Mouse (Mus musculus): ENCODE results near the gene Rem2. TPM values are rescaled to one million over a fixed set of nuclear protein-coding genes. Genes with fewer than 3 reads are reported as not detected.

Gene Rem2
- polyA plus RNA-seq, 1 experiment from 2014 or later, result 6.9 TPM

DNA sequence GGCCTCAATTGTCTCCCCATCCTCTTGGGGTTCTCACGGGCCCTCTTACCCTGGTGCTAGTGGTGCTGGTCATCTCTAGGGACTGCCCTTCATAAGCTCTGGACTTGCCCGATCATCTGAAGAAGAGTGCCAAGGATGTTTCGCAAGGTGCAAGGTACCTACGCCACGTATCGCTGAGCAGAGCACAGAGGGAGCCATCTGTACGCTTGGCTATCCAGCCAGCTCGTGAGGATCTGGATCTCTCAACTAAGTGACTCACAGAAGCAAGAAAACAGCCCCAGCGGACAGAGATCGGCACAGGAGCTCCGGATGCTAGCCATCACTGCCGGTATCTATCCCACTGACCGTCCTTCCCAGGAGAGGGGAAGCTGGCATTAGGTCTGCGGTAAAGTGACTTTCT, 20.8 kb downstream of the Rem2 start:
- Histone ChIP-seq H3K9ac (ENCODE audit: low read depth, low read length) (no peak overlapping the region), H3K27me3 (ENCODE audit: control insufficient read depth, insufficient read depth, low read length) (no peaks in the 10 kb centered on the region), H3K27ac (ENCODE audit: low read depth, low read length) (no peak overlapping the region), H3K36me3 (ENCODE audit: control insufficient read depth, insufficient read depth, low read length) (no peaks in the 10 kb centered on the region), H3K4me2 (replicated peaks; ENCODE audit: low read depth, low read length) (no peak overlapping the region), H3K9me3 (ENCODE audit: control insufficient read depth, low read length) (0 out of 2 replicates have a peak, but pooled peaks cover 5% of the 10 kb centered on the region), H3K4me1 (ENCODE audit: control insufficient read depth, insufficient read depth, low read length) (no peaks in the 10 kb centered on the region), H3K4me3 (ENCODE audit: low read length) (no peak overlapping the region)
- WGBS, result 88% methylated on average over 14 of the region's 14 CpGs
- ATAC-seq (ENCODE audit: low FRiP score, low TSS enrichment), result no peak

DNA sequence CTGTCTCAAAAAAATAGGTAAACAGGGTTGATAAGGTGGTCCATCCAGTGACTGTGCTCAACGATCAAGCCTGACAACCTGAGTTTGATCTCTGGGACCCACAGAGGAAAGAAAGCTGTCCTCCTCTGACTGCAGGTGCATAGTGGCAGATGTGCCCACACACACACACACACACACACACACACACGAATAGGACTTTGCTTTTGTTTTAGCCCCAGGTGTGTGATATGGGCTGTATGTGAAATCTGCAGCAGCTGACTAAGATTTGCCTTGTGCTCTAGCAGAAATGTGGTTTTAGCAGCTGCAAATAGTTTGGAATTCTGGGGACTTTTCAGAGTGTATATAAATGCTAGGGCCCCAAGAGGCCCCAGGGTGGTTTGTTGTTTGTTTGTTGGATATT, 23.4 kb downstream of the Rem2 start:
- 83% methylated on average over 2 of the region's 2 CpGs for WGBS
- H3K9me3 ChIP-seq (ENCODE audit: control insufficient read depth, low read length), result 0 out of 2 replicates have a peak, but pooled peaks cover 5% of the 10 kb centered on the region
- no peaks in the 10 kb centered on the region for H3K4me1 ChIP-seq (ENCODE audit: control insufficient read depth, insufficient read depth, low read length)
- no peak overlapping the region for H3K4me2 ChIP-seq (replicated peaks; ENCODE audit: low read depth, low read length)
- H3K4me3 ChIP-seq (ENCODE audit: low read length), result no peak overlapping the region
- no peak overlapping the region for H3K27ac ChIP-seq (ENCODE audit: low read depth, low read length)
- no peak for ATAC-seq (ENCODE audit: low FRiP score, low TSS enrichment)
- no peaks in the 10 kb centered on the region for H3K27me3 ChIP-seq (ENCODE audit: control insufficient read depth, insufficient read depth, low read length)
- no peak overlapping the region for H3K9ac ChIP-seq (ENCODE audit: low read depth, low read length)
- H3K36me3 ChIP-seq (ENCODE audit: control insufficient read depth, insufficient read depth, low read length), result no peaks in the 10 kb centered on the region

DNA sequence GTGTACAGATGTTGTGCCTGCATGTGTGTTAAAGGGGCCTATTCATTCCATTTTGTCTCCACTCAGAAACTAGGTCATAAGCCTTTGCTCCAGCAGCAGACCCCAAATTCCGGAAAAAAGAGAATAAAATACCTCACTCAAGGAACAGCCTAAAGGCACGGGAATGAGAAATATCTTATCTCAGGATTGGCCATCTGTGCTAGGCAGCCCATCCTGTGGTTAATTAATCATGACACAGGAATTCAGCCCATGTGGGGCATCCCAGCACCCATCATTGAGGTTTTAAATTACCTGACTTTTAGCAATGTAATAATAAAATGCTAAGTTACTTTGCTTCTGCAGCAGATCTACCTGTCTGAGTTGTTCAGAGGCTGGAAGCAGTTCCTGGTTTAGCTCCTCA, 25.5 kb downstream of the Rem2 start:
- Histone ChIP-seq H3K9ac (ENCODE audit: low read depth, low read length) (no peak overlapping the region), H3K4me1 (ENCODE audit: control insufficient read depth, insufficient read depth, low read length) (no peaks in the 10 kb centered on the region), H3K36me3 (ENCODE audit: control insufficient read depth, insufficient read depth, low read length) (peaks cover 8% of the 10 kb centered on the region; the same call in 1 of the 2 replicates), H3K9me3 (ENCODE audit: control insufficient read depth, low read length) (0 out of 2 replicates have a peak, but pooled peaks cover 5% of the 10 kb centered on the region), H3K4me2 (replicated peaks; ENCODE audit: low read depth, low read length) (no peak overlapping the region), H3K27me3 (ENCODE audit: control insufficient read depth, insufficient read depth, low read length) (no peaks in the 10 kb centered on the region), H3K27ac (ENCODE audit: low read depth, low read length) (no peak overlapping the region), H3K4me3 (ENCODE audit: low read length) (no peak overlapping the region)
- no peak for ATAC-seq (ENCODE audit: low FRiP score, low TSS enrichment)
- 75% methylated on average over 2 of the region's 2 CpGs for WGBS

DNA sequence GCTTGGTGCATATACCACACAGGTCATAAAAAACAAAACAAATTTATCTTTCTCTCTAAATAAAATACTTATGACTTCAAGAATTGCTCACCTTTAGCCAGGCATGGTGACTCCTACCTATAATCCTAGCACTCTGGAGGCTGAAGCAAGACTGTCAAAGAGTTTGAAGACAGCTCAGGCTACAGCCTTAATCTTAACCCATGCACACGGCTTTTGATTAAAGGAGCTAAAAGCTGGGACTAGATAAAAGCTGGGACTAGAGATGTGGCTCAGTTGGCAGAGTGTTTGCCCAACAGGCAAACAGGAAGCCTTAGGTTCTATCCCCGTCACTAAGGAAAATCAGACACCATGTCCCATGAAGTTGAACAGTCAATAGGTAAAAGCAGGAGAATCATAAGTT, 27.2 kb downstream of the Rem2 start:
- Histone ChIP-seq H3K27ac (ENCODE audit: low read depth, low read length) (no peak overlapping the region), H3K4me1 (ENCODE audit: control insufficient read depth, insufficient read depth, low read length) (no peaks in the 10 kb centered on the region), H3K36me3 (ENCODE audit: control insufficient read depth, insufficient read depth, low read length) (peaks cover 25% of the 10 kb centered on the region), H3K4me2 (replicated peaks; ENCODE audit: low read depth, low read length) (no peak overlapping the region), H3K9ac (ENCODE audit: low read depth, low read length) (no peak overlapping the region), H3K9me3 (ENCODE audit: control insufficient read depth, low read length) (0 out of 2 replicates have a peak, but pooled peaks cover 5% of the 10 kb centered on the region), H3K4me3 (ENCODE audit: low read length) (no peak overlapping the region), H3K27me3 (ENCODE audit: control insufficient read depth, insufficient read depth, low read length) (no peaks in the 10 kb centered on the region)
- ATAC-seq (ENCODE audit: low FRiP score, low TSS enrichment), result no peak
- 88% methylated on average over 2 of the region's 2 CpGs for WGBS

DNA sequence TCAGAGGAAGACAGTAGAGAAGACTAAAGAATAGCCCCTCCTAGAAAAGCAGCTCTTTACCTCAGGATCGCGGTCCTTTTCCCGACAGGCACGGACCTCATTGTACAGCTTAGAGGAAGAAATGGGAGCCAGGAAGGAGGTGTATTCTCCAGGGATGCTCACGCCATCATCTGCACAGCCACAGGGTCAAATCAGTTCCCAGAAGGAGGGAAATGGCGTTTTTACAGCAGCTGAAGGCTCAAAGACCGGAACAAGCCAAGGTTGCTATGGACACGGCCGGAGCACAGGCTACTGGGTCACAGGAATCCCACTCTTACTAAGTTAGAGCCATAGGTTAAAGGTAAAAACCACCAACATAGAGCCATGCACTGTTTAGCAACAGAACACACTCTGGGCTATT, 33.9 kb downstream of the Rem2 start:
- peaks cover 6% of the 10 kb centered on the region; the same call in 1 of the 2 replicates for H3K9me3 ChIP-seq (ENCODE audit: control insufficient read depth, low read length)
- no peaks in the 10 kb centered on the region for H3K4me1 ChIP-seq (ENCODE audit: control insufficient read depth, insufficient read depth, low read length)
- 88% methylated on average over 9 of the region's 9 CpGs for WGBS
- H3K36me3 ChIP-seq (ENCODE audit: control insufficient read depth, insufficient read depth, low read length), result peaks cover 91% of the 10 kb centered on the region
- ATAC-seq (ENCODE audit: low FRiP score, low TSS enrichment), result no peak
- H3K27me3 ChIP-seq (ENCODE audit: control insufficient read depth, insufficient read depth, low read length), result no peaks in the 10 kb centered on the region
- no peak overlapping the region for H3K9ac ChIP-seq (ENCODE audit: low read depth, low read length)
- H3K4me2 ChIP-seq (replicated peaks; ENCODE audit: low read depth, low read length), result no peak overlapping the region
- H3K27ac ChIP-seq (ENCODE audit: low read depth, low read length), result no peak overlapping the region
- no peak overlapping the region for H3K4me3 ChIP-seq (ENCODE audit: low read length)

DNA sequence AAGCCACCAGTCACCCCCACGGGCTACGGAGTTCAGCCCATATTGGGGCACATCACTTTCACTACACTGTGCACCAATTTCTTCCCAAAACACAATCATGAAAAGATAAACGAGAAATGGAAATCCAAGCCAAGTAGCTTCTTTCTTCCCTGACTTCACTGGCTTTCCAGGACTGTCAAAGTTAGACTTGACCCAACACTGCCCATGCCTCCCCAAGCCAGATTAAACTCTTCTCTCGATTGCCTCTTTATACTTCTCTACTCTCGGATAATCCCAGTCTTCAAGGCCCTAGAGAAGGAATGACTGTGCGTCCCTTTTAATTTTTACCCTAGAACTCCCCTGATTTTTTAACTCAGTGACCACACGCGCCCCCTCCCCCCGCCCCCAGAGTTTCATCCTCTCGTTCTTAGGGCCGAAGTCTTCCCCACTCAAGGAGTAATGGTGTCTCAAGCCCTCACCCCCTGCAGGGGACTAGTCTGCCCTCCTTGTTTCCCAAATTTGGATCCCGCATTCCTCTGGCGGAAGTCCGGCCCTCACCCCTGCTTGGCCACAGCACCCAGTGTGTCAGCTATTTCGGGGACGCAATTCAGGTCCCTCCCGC, 40.9 kb downstream of the Rem2 start:
- Histone ChIP-seq H3K4me3 (ENCODE audit: low read length) (peak overlapping the region; percentile 59), H3K9ac (ENCODE audit: low read depth, low read length) (peak overlapping the region; percentile 69), H3K9me3 (ENCODE audit: control insufficient read depth, low read length) (peaks cover 6% of the 10 kb centered on the region; the same call in 1 of the 2 replicates), H3K4me2 (replicated peaks; ENCODE audit: low read depth, low read length) (peak overlapping the region; percentile 71), H3K27me3 (ENCODE audit: control insufficient read depth, insufficient read depth, low read length) (no peaks in the 10 kb centered on the region), H3K36me3 (ENCODE audit: control insufficient read depth, insufficient read depth, low read length) (peaks cover 36% of the 10 kb centered on the region), H3K4me1 (ENCODE audit: control insufficient read depth, insufficient read depth, low read length) (peaks cover 10% of the 10 kb centered on the region; the same call in 1 of the 2 replicates), H3K27ac (ENCODE audit: low read depth, low read length) (peak overlapping the region; percentile 6; the same call in 1 of the 2 replicates)
- peak; percentile 68 for ATAC-seq (ENCODE audit: low FRiP score, low TSS enrichment)
- 3% methylated on average over 17 of the region's 17 CpGs for WGBS

DNA sequence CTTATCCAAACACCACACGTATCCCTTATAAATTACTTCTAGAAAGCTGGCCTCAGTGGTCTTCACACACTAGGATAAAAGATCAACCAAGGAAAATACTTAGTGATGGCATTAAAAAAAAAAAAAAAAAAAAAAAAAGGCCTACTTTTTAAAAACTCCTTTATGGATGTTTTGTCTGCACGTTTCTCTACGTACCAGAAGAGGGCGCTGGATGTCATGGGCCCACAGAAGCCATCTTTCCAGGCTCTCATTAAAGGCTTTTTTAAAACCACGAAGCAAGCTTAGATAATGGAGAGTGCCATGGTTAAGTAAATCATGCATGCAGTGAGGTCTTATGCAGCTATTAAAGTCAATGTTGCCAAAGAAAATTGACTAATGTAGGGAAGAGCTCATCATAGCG, 47.7 kb downstream of the Rem2 start:
- ATAC-seq (ENCODE audit: low FRiP score, low TSS enrichment), result no peak
- Histone ChIP-seq H3K4me3 (ENCODE audit: low read length) (no peak overlapping the region), H3K36me3 (ENCODE audit: control insufficient read depth, insufficient read depth, low read length) (no peaks in the 10 kb centered on the region), H3K9me3 (ENCODE audit: control insufficient read depth, low read length) (no peaks in the 10 kb centered on the region), H3K4me1 (ENCODE audit: control insufficient read depth, insufficient read depth, low read length) (peaks cover 12% of the 10 kb centered on the region; the same call in 1 of the 2 replicates), H3K4me2 (replicated peaks; ENCODE audit: low read depth, low read length) (no peak overlapping the region), H3K27ac (ENCODE audit: low read depth, low read length) (no peak overlapping the region), H3K9ac (ENCODE audit: low read depth, low read length) (no peak overlapping the region), H3K27me3 (ENCODE audit: control insufficient read depth, insufficient read depth, low read length) (no peaks in the 10 kb centered on the region)
- 36% methylated on average over 6 of the region's 6 CpGs for WGBS

DNA sequence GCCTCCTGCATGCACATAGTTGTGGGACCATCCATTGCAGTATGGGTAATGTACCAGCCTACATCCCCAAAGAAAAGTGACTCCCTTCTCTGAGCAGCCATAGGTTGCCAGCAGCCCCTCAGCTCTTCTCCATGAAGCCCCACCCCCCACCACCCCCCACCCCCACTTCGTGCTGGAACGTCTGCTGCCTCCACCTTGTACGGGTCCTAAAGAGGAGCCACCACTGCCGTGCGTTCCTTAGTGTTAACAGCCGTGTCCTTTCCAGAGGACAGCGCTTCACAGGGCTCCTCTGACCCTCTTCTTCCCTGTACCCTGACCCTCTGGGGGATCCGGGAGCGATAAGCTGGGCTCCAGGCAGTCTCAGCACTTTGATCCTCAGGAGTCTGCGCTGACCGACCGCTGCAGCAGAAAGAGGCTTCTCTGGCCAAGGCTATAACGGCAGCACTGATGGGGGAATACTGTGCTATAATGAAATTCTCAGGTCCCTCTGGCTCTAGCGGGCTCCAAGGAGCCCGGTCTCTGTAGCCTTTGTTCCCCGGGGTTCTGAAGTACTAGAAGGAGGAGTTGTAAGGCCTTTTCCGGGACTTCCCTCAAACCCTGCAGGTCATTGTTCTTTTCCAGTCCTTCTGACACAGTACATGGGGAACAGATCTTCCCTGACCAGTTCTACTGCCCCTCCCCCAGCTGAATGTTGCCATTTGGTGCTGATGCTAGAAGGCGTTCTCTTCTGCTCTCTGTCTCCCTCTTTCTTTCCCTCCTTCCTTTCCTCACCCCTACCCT, 51.5 kb downstream of the Rem2 start:
- H3K36me3 ChIP-seq (ENCODE audit: control insufficient read depth, insufficient read depth, low read length), result no peaks in the 10 kb centered on the region
- no peaks in the 10 kb centered on the region for H3K9me3 ChIP-seq (ENCODE audit: control insufficient read depth, low read length)
- H3K9ac ChIP-seq (ENCODE audit: low read depth, low read length), result peak overlapping the region; percentile 42; the same call in 1 of the 2 replicates
- under 1% methylated on average over 18 of the region's 18 CpGs for WGBS
- no peak overlapping the region for H3K27ac ChIP-seq (ENCODE audit: low read depth, low read length)
- H3K4me2 ChIP-seq (replicated peaks; ENCODE audit: low read depth, low read length), result peak overlapping the region; percentile 65
- H3K4me3 ChIP-seq (ENCODE audit: low read length), result peak overlapping the region; percentile 35
- peak; percentile 65 for ATAC-seq (ENCODE audit: low FRiP score, low TSS enrichment)
- peaks cover 12% of the 10 kb centered on the region; the same call in 1 of the 2 replicates for H3K4me1 ChIP-seq (ENCODE audit: control insufficient read depth, insufficient read depth, low read length)
- H3K27me3 ChIP-seq (ENCODE audit: control insufficient read depth, insufficient read depth, low read length), result no peaks in the 10 kb centered on the region

DNA sequence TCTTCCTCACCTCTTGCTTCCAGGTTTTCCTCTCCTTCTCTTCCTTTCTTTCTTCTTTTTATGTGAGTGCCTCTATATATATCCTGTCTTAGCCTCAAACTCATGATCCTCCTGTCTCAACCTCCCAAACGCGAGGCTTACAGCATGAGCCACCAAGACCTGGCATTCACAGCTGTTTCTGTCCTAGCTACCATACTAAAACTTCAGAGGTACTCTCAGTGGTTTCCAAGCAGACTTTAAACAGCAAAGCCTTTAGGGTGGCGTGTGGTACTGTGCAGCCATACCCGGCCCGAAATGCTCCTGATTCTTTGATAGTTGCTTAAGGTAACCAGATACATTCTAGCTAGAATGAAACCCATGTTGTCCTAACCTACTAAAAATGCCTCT, 52.1 kb downstream of the Rem2 start:
- Histone ChIP-seq H3K4me1 (ENCODE audit: control insufficient read depth, insufficient read depth, low read length) (peaks cover 12% of the 10 kb centered on the region; the same call in 1 of the 2 replicates), H3K4me3 (ENCODE audit: low read length) (no peak overlapping the region), H3K36me3 (ENCODE audit: control insufficient read depth, insufficient read depth, low read length) (no peaks in the 10 kb centered on the region), H3K27ac (ENCODE audit: low read depth, low read length) (no peak overlapping the region), H3K27me3 (ENCODE audit: control insufficient read depth, insufficient read depth, low read length) (no peaks in the 10 kb centered on the region), H3K4me2 (replicated peaks; ENCODE audit: low read depth, low read length) (peak overlapping the region; percentile 65; the same call in 1 of the 2 replicates), H3K9me3 (ENCODE audit: control insufficient read depth, low read length) (no peaks in the 10 kb centered on the region), H3K9ac (ENCODE audit: low read depth, low read length) (0 out of 2 replicates have a peak overlapping the region, but pooled peaks have one; percentile 42)
- 0 out of 2 replicates have a peak, but pooled peaks have one; percentile 26 for ATAC-seq (ENCODE audit: low FRiP score, low TSS enrichment)
- WGBS, result 20% methylated on average over 5 of the region's 5 CpGs
